Mouse (Mus musculus): Measurements from ENCODE around the gene Gzmc. TPM values are rescaled to one million over a fixed set of nuclear protein-coding genes. Genes with fewer than 3 reads are reported as not detected.
A peak's percentile ranks its signal among the peaks of the same experiment; 100 is the strongest.
"Not testable (repeated sequence)": the region's sequence is repeated elsewhere in the genome, so short reads cannot be mapped to it uniquely, and the experiment has no call there.

Gene Gzmc
- total and polyA plus RNA-seq, 2 experiments from 2014 or later: not detected

GRCm38 (mm10) chr14:56262153-56262552 lies 27.7 kb upstream of the Gzmc start, which contains the start of gene Gzmb:
Gene Gzmb (minus strand): TSS chr14:56262260.
- H3K9ac ChIP-seq (replicated peaks; ENCODE audit: low read depth, low read length): no peak within 1 kb of the TSS
- no peaks in the 10 kb centered on the region for H3K4me1 ChIP-seq (ENCODE audit: control insufficient read depth, insufficient read depth)
- no peak within 1 kb of the TSS for H3K27ac ChIP-seq (ENCODE audit: low read depth)
- no peak within 1 kb of the TSS for H3K4me2 ChIP-seq (ENCODE audit: low read depth, low read length)
- WGBS: 82% methylated on average over 5 of the region's 5 CpGs
- no peak for TF ChIP-seq CTCF (IDR thresholded peaks at IDR 0.05; ENCODE audit: low read depth)
- TF ChIP-seq EP300 (IDR thresholded peaks at IDR 0.05; ENCODE audit: low read depth): no peak
- no peak within 1 kb of the TSS for H3K4me3 ChIP-seq (ENCODE audit: low read depth, low read length)
- no peaks in the 10 kb centered on the region for H3K36me3 ChIP-seq (replicated peaks; ENCODE audit: control insufficient read depth, insufficient read depth, low read length)
- no peaks in the 10 kb centered on the region for H3K9me3 ChIP-seq (replicated peaks; ENCODE audit: control insufficient read depth, low read length)
- DNase-seq (ENCODE audit: low spot score): no peak
- ATAC-seq (ENCODE audit: insufficient read depth, low read depth): no peak
- no peaks in the 10 kb centered on the region for H3K27me3 ChIP-seq (ENCODE audit: control insufficient read depth, insufficient read depth, low read length)

DNA sequence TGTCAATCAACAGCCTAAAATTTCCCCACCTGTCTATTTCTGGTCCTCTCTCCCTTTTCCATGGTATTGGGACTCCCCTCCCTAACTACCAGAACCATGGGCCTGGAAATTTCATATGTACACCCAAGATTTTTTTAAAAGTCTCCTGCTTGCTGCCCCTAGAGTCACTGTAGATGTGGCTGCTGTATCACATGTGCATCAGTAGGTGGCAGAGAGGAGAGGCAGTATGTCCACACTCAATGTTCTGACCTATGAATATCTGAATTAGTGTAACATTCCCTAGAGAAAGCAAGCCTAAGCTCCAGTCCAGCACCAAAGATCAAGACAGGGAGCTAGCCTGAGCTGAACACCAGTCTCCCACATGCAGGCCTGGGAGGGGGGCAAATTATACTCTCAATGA lies 6.0 kb upstream of the Gzmc start:
- no peaks in the 10 kb centered on the region for H3K36me3 ChIP-seq (replicated peaks; ENCODE audit: control insufficient read depth, insufficient read depth, low read length)
- TF ChIP-seq CTCF (IDR thresholded peaks at IDR 0.05; ENCODE audit: low read depth): no peak
- no peak for TF ChIP-seq EP300 (IDR thresholded peaks at IDR 0.05; ENCODE audit: low read depth)
- no peaks in the 10 kb centered on the region for H3K9me3 ChIP-seq (replicated peaks; ENCODE audit: control insufficient read depth, low read length)

DNA sequence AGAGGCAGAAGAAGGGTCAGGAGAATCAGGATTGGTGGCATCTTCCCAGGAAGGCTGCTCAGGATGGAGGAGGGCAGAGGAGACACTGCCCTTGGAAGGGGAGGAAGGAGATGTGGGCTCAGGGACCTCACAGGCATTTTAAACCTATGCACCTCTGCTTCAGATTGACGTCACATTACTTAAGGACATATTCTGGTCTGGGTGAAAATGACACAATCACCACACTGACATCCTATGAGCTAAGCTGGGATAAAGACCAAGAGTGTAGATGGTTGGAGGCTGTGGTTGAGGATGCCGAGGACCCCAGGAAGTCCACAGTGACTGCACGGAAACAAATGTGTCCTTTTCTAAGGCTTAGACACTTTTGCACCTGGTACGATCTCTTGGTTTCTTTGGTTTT lies 23.1 kb downstream of the Gzmc start, which contains the start of gene Gzmf:
Gene Gzmf (minus strand): TSS at position 101 of the 400 bp plus-strand sequence.
- Histone ChIP-seq H3K36me3 (replicated peaks; ENCODE audit: control insufficient read depth, insufficient read depth, low read length) (no peaks in the 10 kb centered on the region), H3K27me3 (ENCODE audit: control insufficient read depth, insufficient read depth, low read length) (no peaks in the 10 kb centered on the region), H3K27ac (ENCODE audit: low read depth) (no peak within 1 kb of the TSS), H3K9ac (replicated peaks; ENCODE audit: low read depth, low read length) (no peak within 1 kb of the TSS), H3K4me3 (ENCODE audit: low read depth, low read length) (no peak within 1 kb of the TSS), H3K4me2 (ENCODE audit: low read depth, low read length) (no peak within 1 kb of the TSS), H3K4me1 (ENCODE audit: control insufficient read depth, insufficient read depth) (no peaks in the 10 kb centered on the region), H3K9me3 (replicated peaks; ENCODE audit: control insufficient read depth, low read length) (no peaks in the 10 kb centered on the region)
- no peak for DNase-seq (ENCODE audit: low spot score)
- no peak for ATAC-seq (ENCODE audit: insufficient read depth, low read depth)
- WGBS: 80% methylated on average over 4 of the region's 4 CpGs
- TF ChIP-seq EP300 (IDR thresholded peaks at IDR 0.05; ENCODE audit: low read depth): no peak
- TF ChIP-seq CTCF (IDR thresholded peaks at IDR 0.05; ENCODE audit: low read depth): no peak

More for the DNA sequence above, 6.0 kb upstream of the Gzmc start:
- Histone ChIP-seq H3K4me3 (ENCODE audit: low read depth, low read length) (no peak overlapping the region), H3K9ac (replicated peaks; ENCODE audit: low read depth, low read length) (no peak overlapping the region), H3K4me1 (ENCODE audit: control insufficient read depth, insufficient read depth) (no peaks in the 10 kb centered on the region), H3K27me3 (ENCODE audit: control insufficient read depth, insufficient read depth, low read length) (no peaks in the 10 kb centered on the region), H3K27ac (ENCODE audit: low read depth) (no peak overlapping the region), H3K4me2 (ENCODE audit: low read depth, low read length) (no peak overlapping the region)
- DNase-seq (ENCODE audit: low spot score) (no peak), ATAC-seq (ENCODE audit: insufficient read depth, low read depth) (no peak)

- H3K9me3 ChIP-seq (replicated peaks; ENCODE audit: control insufficient read depth, low read length): no peaks in the 10 kb centered on the region
- TF ChIP-seq EP300 (IDR thresholded peaks at IDR 0.05; ENCODE audit: low read depth): no peak
- no peak for TF ChIP-seq CTCF (IDR thresholded peaks at IDR 0.05; ENCODE audit: low read depth)
- no peak overlapping the region for H3K27ac ChIP-seq (ENCODE audit: low read depth)
- ATAC-seq (ENCODE audit: insufficient read depth, low read depth) (no peak), DNase-seq (ENCODE audit: low spot score) (no peak)
- H3K9ac ChIP-seq (replicated peaks; ENCODE audit: low read depth, low read length): no peak overlapping the region
- H3K4me2 ChIP-seq (ENCODE audit: low read depth, low read length): no peak overlapping the region
- H3K36me3 ChIP-seq (replicated peaks; ENCODE audit: control insufficient read depth, insufficient read depth, low read length): no peaks in the 10 kb centered on the region
- no peaks in the 10 kb centered on the region for H3K4me1 ChIP-seq (ENCODE audit: control insufficient read depth, insufficient read depth)
- H3K4me3 ChIP-seq (ENCODE audit: low read depth, low read length): no peak overlapping the region
- H3K27me3 ChIP-seq (ENCODE audit: control insufficient read depth, insufficient read depth, low read length): no peaks in the 10 kb centered on the region
- 81% methylated on average over 1 of the region's 1 CpGs for WGBS
Measured at GRCm38 (mm10) chr14:56205613-56206012, 28.8 kb downstream of the Gzmc start.

DNA sequence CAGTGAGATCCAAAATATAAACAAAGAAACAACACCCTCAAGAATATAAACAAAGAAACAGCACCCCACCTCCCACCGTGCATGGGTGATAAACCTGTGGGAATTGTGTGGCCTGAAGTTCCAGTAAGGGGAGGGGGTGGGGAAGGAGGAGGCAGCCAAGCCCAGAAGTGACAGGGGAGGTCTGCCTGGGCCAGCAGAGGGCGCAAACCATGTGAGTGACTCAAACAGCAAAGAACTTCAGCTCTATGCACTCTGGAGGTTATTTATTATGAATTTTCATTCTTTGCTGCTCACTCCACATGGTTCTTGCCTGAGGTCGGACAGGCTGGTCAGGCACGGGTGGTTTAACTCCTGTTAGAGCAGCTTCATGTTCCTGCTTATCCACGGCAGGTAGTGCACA lies 29.4 kb downstream of the Gzmc start:
- not testable (repeated sequence) for H3K4me3 ChIP-seq (ENCODE audit: low read depth, low read length); H3K27me3 ChIP-seq (ENCODE audit: control insufficient read depth, insufficient read depth, low read length); H3K4me1 ChIP-seq (ENCODE audit: control insufficient read depth, insufficient read depth); H3K9me3 ChIP-seq (replicated peaks; ENCODE audit: control insufficient read depth, low read length); H3K27ac ChIP-seq (ENCODE audit: low read depth); H3K36me3 ChIP-seq (replicated peaks; ENCODE audit: control insufficient read depth, insufficient read depth, low read length); H3K4me2 ChIP-seq (ENCODE audit: low read depth, low read length); ATAC-seq (ENCODE audit: insufficient read depth, low read depth); H3K9ac ChIP-seq (replicated peaks; ENCODE audit: low read depth, low read length)
- WGBS: 29% methylated on average over 5 of the region's 5 CpGs
- peak; percentile 30 for DNase-seq (ENCODE audit: low spot score)
- peak; percentile 54 for TF ChIP-seq CTCF (IDR thresholded peaks at IDR 0.05; ENCODE audit: low read depth)

GRCm38 (mm10) chr14:56203975-56204374 lies 30.5 kb downstream of the Gzmc start:
- no peaks in the 10 kb centered on the region for H3K36me3 ChIP-seq (replicated peaks; ENCODE audit: control insufficient read depth, insufficient read depth, low read length)
- H3K27ac ChIP-seq (ENCODE audit: low read depth): no peak overlapping the region
- H3K9ac ChIP-seq (replicated peaks; ENCODE audit: low read depth, low read length): no peak overlapping the region
- no peaks in the 10 kb centered on the region for H3K9me3 ChIP-seq (replicated peaks; ENCODE audit: control insufficient read depth, low read length)
- peak; percentile 10 for DNase-seq (ENCODE audit: low spot score)
- H3K4me3 ChIP-seq (ENCODE audit: low read depth, low read length): no peak overlapping the region
- TF ChIP-seq EP300 (IDR thresholded peaks at IDR 0.05; ENCODE audit: low read depth): no peak
- peak; percentile 88 for TF ChIP-seq CTCF (IDR thresholded peaks at IDR 0.05; ENCODE audit: low read depth)
- ATAC-seq (ENCODE audit: insufficient read depth, low read depth): no peak
- no peak overlapping the region for H3K4me2 ChIP-seq (ENCODE audit: low read depth, low read length)
- no peaks in the 10 kb centered on the region for H3K4me1 ChIP-seq (ENCODE audit: control insufficient read depth, insufficient read depth)
- 1% methylated on average over 2 of the region's 2 CpGs for WGBS
- no peaks in the 10 kb centered on the region for H3K27me3 ChIP-seq (ENCODE audit: control insufficient read depth, insufficient read depth, low read length)
